Mouse (Mus musculus) kidney, postnatal 0 days (tissue): Measurements from ENCODE around the gene Vmn1r118. TPM values are rescaled to one million over a fixed set of nuclear protein-coding genes. Genes with fewer than 3 reads are reported as not detected.
"Not testable (repeated sequence)": the region's sequence is repeated elsewhere in the genome, so short reads cannot be mapped to it uniquely, and the experiment has no call there.

Experiments
- ATAC-seq: fragments of 200-750 bp; cut with Nextera tagmentation; replicated peaks from 2 replicates; pipeline ENCODE4 v1.8.0; 2017; ENCODE audit warnings: low read depth, moderate number of reproducible peaks, moderate TSS enrichment, moderate library complexity; ENCODE audit not compliant: low FRiP score
- DNase-seq: peaks from one replicate; pipeline ENCODE4 v3.0.0-alpha.2; 2016; ENCODE audit warnings: low spot score
- H3K27ac ChIP-seq: fragments of 300-500 bp; sonication (generic); 2 replicates; pipeline ENCODE4 v1.5.1; 2014; ENCODE audit warnings: mild to moderate bottlenecking
- H3K27me3 ChIP-seq: fragments of 300-500 bp; sonication (generic); 2 replicates; pipeline ENCODE4 v1.6.1; 2014; ENCODE audit warnings: low read length, mixed read lengths; ENCODE audit not compliant: insufficient read depth
- H3K36me3 ChIP-seq: fragments of 300-500 bp; sonication (generic); 2 replicates; pipeline ENCODE4 v1.6.1; 2014; ENCODE audit warnings: low read length, mixed read lengths; ENCODE audit not compliant: insufficient read depth
- H3K4me1 ChIP-seq: fragments of 300-500 bp; sonication (generic); replicated peaks from 2 replicates; pipeline ENCODE4 v1.6.1; 2014; ENCODE audit warnings: antibody characterized with exemption, low read length, mixed read lengths; ENCODE audit not compliant: insufficient read depth
- H3K4me2 ChIP-seq: fragments of 300-500 bp; sonication (generic); 2 replicates; pipeline ENCODE4 v1.6.1; 2014; ENCODE audit warnings: mild to moderate bottlenecking, low read length, moderate library complexity, mixed read lengths
- H3K4me3 ChIP-seq: fragments of 300-500 bp; sonication (generic); replicated peaks from 2 replicates; pipeline ENCODE4 v1.5.1; 2014; ENCODE audit warnings: low read depth, low read length
- H3K9ac ChIP-seq: fragments of 300-500 bp; sonication (generic); 2 replicates; pipeline ENCODE4 v1.6.1; 2014; ENCODE audit warnings: low read depth, low read length
- H3K9me3 ChIP-seq: fragments of 300-500 bp; sonication (generic); replicated peaks from 2 replicates; pipeline ENCODE4 v1.6.1; 2016; ENCODE audit warnings: low read length, inconsistent platforms, mixed read lengths
- WGBS: fragments of 180-500 bp; shearing (Covaris S2); extraction: QIAGEN DNeasy Blood & Tissue Kit; methylation state at CpG from one replicate; pipeline ENCODE4 v1.1.7; 2014; 5-methylcytosine and 5-hydroxymethylcytosine counted together
- polyA plus RNA-seq: library from polyadenylated mRNA; unstranded; fragments of >200 nt; fragmentation: Nextera tagmentation; extraction: Ambion mirVana; gene quantifications from 2 replicates; pipeline ENCODE4 v1.2.1, GENCODE M21; 2015

The Vmn1r118 gene
- not detected in 2 replicates for polyA plus RNA-seq

DNA sequence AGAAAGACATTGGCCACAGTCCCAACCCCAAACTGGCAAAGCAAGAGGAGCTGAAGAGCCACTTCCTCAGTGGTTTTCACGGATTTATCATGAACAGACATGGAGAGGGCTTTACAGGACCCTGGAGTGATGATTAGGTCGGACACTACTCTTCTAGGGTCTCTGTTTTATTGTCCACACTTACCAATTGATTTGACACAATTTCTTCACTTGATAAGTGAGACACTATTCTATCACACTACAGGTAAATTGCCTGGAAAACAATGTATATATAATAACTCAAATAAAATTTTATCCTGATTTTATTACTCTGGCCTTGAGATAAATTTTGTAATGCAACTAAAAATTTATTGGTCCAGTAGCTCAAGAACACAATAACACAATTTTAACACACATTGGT, at the start of gene Vmn1r118:
TSS of gene Vmn1r118 (minus strand) at position 101 of the 400 bp plus-strand sequence.
- not testable (repeated sequence) for H3K4me3 ChIP-seq, H3K4me2 ChIP-seq, H3K4me1 ChIP-seq, H3K9me3 ChIP-seq, H3K9ac ChIP-seq, H3K27me3 ChIP-seq, DNase-seq, ATAC-seq, H3K27ac ChIP-seq, H3K36me3 ChIP-seq
- no CpG with 5 or more reads among the region's 2 CpGs for WGBS

DNA sequence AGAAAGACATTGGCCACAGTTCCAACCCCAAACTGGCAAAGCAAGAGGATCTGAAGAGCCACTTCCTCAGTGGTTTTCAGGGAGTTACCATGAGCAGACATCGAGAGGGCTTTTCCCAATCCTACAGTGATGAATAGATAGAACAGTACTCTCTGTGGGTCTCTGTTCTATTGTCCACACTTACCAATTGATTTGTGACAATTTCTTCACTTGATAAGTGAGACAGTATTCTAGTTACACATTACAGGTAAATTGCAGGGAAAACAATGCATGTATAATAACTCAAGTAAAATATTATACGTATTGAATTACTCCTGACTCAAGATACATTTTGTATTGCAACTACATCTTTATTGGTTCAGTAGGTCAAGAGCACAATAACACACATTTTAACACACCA, 28.1 kb downstream of the Vmn1r118 start, which contains the start of gene Vmn1r117:
TSS of gene Vmn1r117 (minus strand) at position 101 of the 400 bp plus-strand sequence.
- not testable (repeated sequence) for H3K4me1 ChIP-seq, ATAC-seq, H3K4me3 ChIP-seq, H3K9ac ChIP-seq, H3K36me3 ChIP-seq, H3K9me3 ChIP-seq, H3K27ac ChIP-seq, H3K27me3 ChIP-seq, DNase-seq, H3K4me2 ChIP-seq
- no CpG with 5 or more reads among the region's 2 CpGs for WGBS

DNA sequence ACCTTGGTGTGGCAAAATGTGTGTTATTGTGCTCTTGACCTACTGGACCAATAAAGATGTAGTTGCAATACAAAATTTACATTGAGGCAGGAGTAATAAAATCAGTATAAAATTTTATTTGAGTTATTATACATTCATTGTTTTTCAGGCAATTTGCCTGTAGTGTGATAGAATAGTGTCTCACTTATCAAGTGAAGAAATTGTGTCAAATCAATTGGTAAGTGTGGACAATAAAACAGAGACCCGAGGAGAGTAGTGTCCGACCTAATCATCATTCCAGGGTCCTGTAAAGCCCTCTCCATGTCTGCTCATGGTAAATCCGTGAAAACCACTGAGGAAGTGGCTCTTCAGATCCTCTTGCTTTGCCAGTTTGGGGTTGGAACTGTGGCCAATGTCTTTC, 40.2 kb downstream of the Vmn1r118 start, which contains the start of gene Vmn1r116:
TSS of gene Vmn1r116 (plus strand) at position 301 of the 400 bp plus-strand sequence.
- H3K4me1 ChIP-seq, H3K9me3 ChIP-seq, H3K4me2 ChIP-seq, DNase-seq, H3K27ac ChIP-seq, H3K27me3 ChIP-seq, ATAC-seq, H3K4me3 ChIP-seq, H3K9ac ChIP-seq, H3K36me3 ChIP-seq: not testable (repeated sequence)
- 60% methylated on average over 3 of the region's 3 CpGs for WGBS

Other genes with a start within 250 kb of the Vmn1r118 start
- gene Vmn1r107, start 243.4 kb downstream of the Vmn1r118 start, polyA plus RNA-seq = not detected in 2 replicates
- not detected in 2 replicates for gene Vmn1r111, start 209.1 kb downstream of the Vmn1r118 start, polyA plus RNA-seq
- not detected in 2 replicates for gene Gm10668, start 181.7 kb downstream of the Vmn1r118 start, polyA plus RNA-seq
- not detected in 2 replicates for gene Vmn1r112, start 141.2 kb downstream of the Vmn1r118 start, polyA plus RNA-seq
- gene Vmn1r113, start 125.1 kb downstream of the Vmn1r118 start, polyA plus RNA-seq = not detected in 2 replicates
- gene Vmn1r114, start 100.2 kb downstream of the Vmn1r118 start, polyA plus RNA-seq = not detected in 2 replicates
- not detected in 2 replicates for gene Vmn1r115, start 67.4 kb downstream of the Vmn1r118 start, polyA plus RNA-seq
- gene Vmn1r116, start 40.1 kb downstream of the Vmn1r118 start, polyA plus RNA-seq = not detected in 2 replicates
- not detected in 2 replicates for gene Vmn1r117, start 28.2 kb downstream of the Vmn1r118 start, polyA plus RNA-seq
- not detected in 2 replicates for gene Vmn1r119, start 100.1 kb upstream of the Vmn1r118 start, polyA plus RNA-seq
- not detected in 2 replicates for gene Vmn1r120, start 141.4 kb upstream of the Vmn1r118 start, polyA plus RNA-seq
- not detected in 2 replicates for gene Vmn1r121, start 186.2 kb upstream of the Vmn1r118 start, polyA plus RNA-seq
- not detected in 2 replicates for gene Vmn1r122, start 221.8 kb upstream of the Vmn1r118 start, polyA plus RNA-seq
- not detected in 2 replicates for gene Vmn1r123, start 249.8 kb upstream of the Vmn1r118 start, polyA plus RNA-seq